Mouse (Mus musculus): ENCODE data around the gene Capza2.

GRCm38 (mm10) chr6:17642739-17643138 is 6.7 kb downstream of the Capza2 start:
- no peak for TF ChIP-seq CTCF (IDR thresholded peaks at IDR 0.05; ENCODE audit: extremely low read depth, insufficient read depth, insufficient read length, insufficient replicate concordance)
- TF ChIP-seq POLR2A (IDR thresholded peaks at IDR 0.05; ENCODE audit: low read depth, low read length), result no peak
